Mouse (Mus musculus) midbrain, embryonic 16.5 days (tissue): ENCODE results near the gene Krtap17-1. TPM values are rescaled to one million over a fixed set of nuclear protein-coding genes. Genes with fewer than 3 reads are reported as not detected.

Experiments
- ATAC-seq: fragments of 200-750 bp; cut with Nextera tagmentation; 2 replicates; pipeline ENCODE4 v1.8.0; 2017; ENCODE audit warnings: moderate TSS enrichment
- H3K27ac ChIP-seq: fragments of 300-500 bp; sonication (generic); 2 replicates; pipeline ENCODE4 v1.5.1; 2014; ENCODE audit warnings: mild to moderate bottlenecking, low read length, mixed read lengths
- H3K27me3 ChIP-seq: fragments of 300-500 bp; sonication (generic); 2 replicates; pipeline ENCODE4 v1.6.1; 2014; ENCODE audit warnings: low read depth, low read length, mixed read lengths; ENCODE audit not compliant: control insufficient read depth, insufficient read depth
- H3K36me3 ChIP-seq: fragments of 300-500 bp; sonication (generic); 2 replicates; pipeline ENCODE4 v1.6.1; 2014; ENCODE audit warnings: mild to moderate bottlenecking, low read length, moderate library complexity, mixed read lengths; ENCODE audit not compliant: control insufficient read depth, insufficient read depth
- H3K4me1 ChIP-seq: fragments of 300-500 bp; sonication (generic); 2 replicates; pipeline ENCODE4 v1.6.1; 2014; ENCODE audit warnings: mild to moderate bottlenecking, low read length, mixed read lengths; ENCODE audit not compliant: control insufficient read depth, insufficient read depth
- H3K4me2 ChIP-seq: fragments of 300-500 bp; sonication (generic); 2 replicates; pipeline ENCODE4 v1.6.1; 2014; ENCODE audit warnings: mild to moderate bottlenecking, low read length, mixed read lengths
- H3K4me3 ChIP-seq: fragments of 300-500 bp; sonication (generic); 2 replicates; pipeline ENCODE4 v1.5.1; 2014; ENCODE audit warnings: low read depth, mild to moderate bottlenecking, low read length, moderate library complexity, mixed read lengths
- H3K9ac ChIP-seq: fragments of 300-500 bp; sonication (generic); 2 replicates; pipeline ENCODE4 v1.6.1; 2014; ENCODE audit warnings: low read depth, low read length, mixed read lengths
- H3K9me3 ChIP-seq: fragments of 300-500 bp; sonication (generic); replicated peaks from 2 replicates; pipeline ENCODE4 v1.6.1; 2014; ENCODE audit warnings: mild to moderate bottlenecking, low read length, mixed read lengths; ENCODE audit not compliant: control insufficient read depth, poor library complexity, severe bottlenecking
- WGBS: fragments of 180-500 bp; shearing (Covaris S2); extraction: QIAGEN DNeasy Blood & Tissue Kit; methylation state at CpG from one replicate; pipeline ENCODE4 v1.1.7; 2014; 5-methylcytosine and 5-hydroxymethylcytosine counted together
- polyA plus RNA-seq: library from polyadenylated mRNA; unstranded; fragments of >200 nt; fragmentation: Nextera tagmentation; extraction: Ambion mirVana; gene quantifications from 2 replicates; pipeline ENCODE4 v1.2.1, GENCODE M21; 2015

Gene Krtap17-1
- polyA plus RNA-seq, 1 experiment from 2014 or later: 0.84 TPM

- Histone ChIP-seq H3K27me3 (no peaks in the 10 kb centered on the region), H3K4me3 (no peak overlapping the region), H3K4me2 (no peak overlapping the region), H3K9ac (no peak overlapping the region), H3K27ac (no peak overlapping the region), H3K4me1 (no peaks in the 10 kb centered on the region), H3K9me3 (no peaks in the 10 kb centered on the region), H3K36me3 (no peaks in the 10 kb centered on the region)
- ATAC-seq: no peak
- WGBS: 59% methylated on average over 3 of the region's 3 CpGs
Measured at GRCm38 (mm10) chr11:100006624-100007023, 12.8 kb upstream of the Krtap17-1 start.

GRCm38 (mm10) chr11:100005905-100006304 lies 12.1 kb upstream of the Krtap17-1 start:
- Histone ChIP-seq H3K4me1 (no peaks in the 10 kb centered on the region), H3K27ac (no peak overlapping the region), H3K9ac (no peak overlapping the region), H3K36me3 (no peaks in the 10 kb centered on the region), H3K27me3 (no peaks in the 10 kb centered on the region), H3K4me3 (no peak overlapping the region), H3K9me3 (no peaks in the 10 kb centered on the region), H3K4me2 (no peak overlapping the region)
- 92% methylated on average over 8 of the region's 8 CpGs for WGBS
- ATAC-seq: no peak

GRCm38 (mm10) chr11:100004846-100005245 lies 11.1 kb upstream of the Krtap17-1 start:
- 24% methylated on average over 6 of the region's 6 CpGs for WGBS

GRCm38 (mm10) chr11:99999091-99999490 lies 5.3 kb upstream of the Krtap17-1 start:
- Histone ChIP-seq H3K27me3 (no peaks in the 10 kb centered on the region), H3K36me3 (no peaks in the 10 kb centered on the region), H3K4me1 (no peaks in the 10 kb centered on the region), H3K4me2 (no peak overlapping the region), H3K9ac (no peak overlapping the region), H3K27ac (no peak overlapping the region), H3K4me3 (no peak overlapping the region), H3K9me3 (no peaks in the 10 kb centered on the region)
- ATAC-seq: no peak
- WGBS: 93% methylated on average over 7 of the region's 7 CpGs

More at GRCm38 (mm10) chr11:100004846-100005245, 11.1 kb upstream of the Krtap17-1 start:
- Histone ChIP-seq H3K9ac (no peak overlapping the region), H3K27ac (no peak overlapping the region), H3K36me3 (no peaks in the 10 kb centered on the region), H3K4me2 (no peak overlapping the region), H3K9me3 (no peaks in the 10 kb centered on the region), H3K4me1 (no peaks in the 10 kb centered on the region), H3K4me3 (no peak overlapping the region), H3K27me3 (no peaks in the 10 kb centered on the region)
- no peak for ATAC-seq

- 0 out of 2 replicates have a peak, but pooled peaks cover 4% of the 10 kb centered on the region for H3K4me1 ChIP-seq
- 73% methylated on average over 4 of the region's 4 CpGs for WGBS
- H3K27ac ChIP-seq: no peak overlapping the region
- no peaks in the 10 kb centered on the region for H3K36me3 ChIP-seq
- no peaks in the 10 kb centered on the region for H3K9me3 ChIP-seq
- no peak overlapping the region for H3K4me3 ChIP-seq
- H3K9ac ChIP-seq: no peak overlapping the region
- no peak for ATAC-seq
- no peaks in the 10 kb centered on the region for H3K27me3 ChIP-seq
- H3K4me2 ChIP-seq: no peak overlapping the region
Measured at GRCm38 (mm10) chr11:99994384-99994661, 529 bp upstream of the Krtap17-1 start.

GRCm38 (mm10) chr11:99990571-99990970 lies 3.2 kb downstream of the Krtap17-1 start:
- Histone ChIP-seq H3K4me1 (0 out of 2 replicates have a peak, but pooled peaks cover 4% of the 10 kb centered on the region), H3K9ac (no peak overlapping the region), H3K36me3 (no peaks in the 10 kb centered on the region), H3K4me2 (no peak overlapping the region), H3K9me3 (no peaks in the 10 kb centered on the region), H3K27ac (no peak overlapping the region), H3K4me3 (no peak overlapping the region), H3K27me3 (no peaks in the 10 kb centered on the region)
- 53% methylated on average over 3 of the region's 3 CpGs for WGBS
- ATAC-seq: no peak

GRCm38 (mm10) chr11:99989881-99990405 lies 3.9 kb downstream of the Krtap17-1 start:
- WGBS: 90% methylated on average over 6 of the region's 6 CpGs
- H3K4me1 ChIP-seq: 0 out of 2 replicates have a peak, but pooled peaks cover 4% of the 10 kb centered on the region
- ATAC-seq: no peak

GRCm38 (mm10) chr11:99988530-99988929 lies 5.3 kb downstream of the Krtap17-1 start:
- Histone ChIP-seq H3K4me1 (0 out of 2 replicates have a peak, but pooled peaks cover 4% of the 10 kb centered on the region), H3K9ac (no peak overlapping the region), H3K27me3 (no peaks in the 10 kb centered on the region), H3K4me2 (no peak overlapping the region), H3K4me3 (no peak overlapping the region), H3K9me3 (no peaks in the 10 kb centered on the region), H3K27ac (no peak overlapping the region), H3K36me3 (no peaks in the 10 kb centered on the region)
- no peak for ATAC-seq
- WGBS: 94% methylated on average over 3 of the region's 3 CpGs

More at GRCm38 (mm10) chr11:99989881-99990405, 3.9 kb downstream of the Krtap17-1 start:
- no peaks in the 10 kb centered on the region for H3K36me3 ChIP-seq
- H3K27ac ChIP-seq: no peak overlapping the region
- H3K9ac ChIP-seq: no peak overlapping the region
- H3K27me3 ChIP-seq: no peaks in the 10 kb centered on the region
- no peaks in the 10 kb centered on the region for H3K9me3 ChIP-seq
- no peak overlapping the region for H3K4me2 ChIP-seq
- no peak overlapping the region for H3K4me3 ChIP-seq

- Histone ChIP-seq H3K27me3 (no peaks in the 10 kb centered on the region), H3K9ac (no peak within 1 kb of the TSS), H3K9me3 (no peaks in the 10 kb centered on the region), H3K4me2 (no peak within 1 kb of the TSS), H3K36me3 (no peaks in the 10 kb centered on the region), H3K4me1 (0 out of 2 replicates have a peak, but pooled peaks cover 4% of the 10 kb centered on the region), H3K27ac (peak within 1 kb of the TSS; percentile 33), H3K4me3 (no peak within 1 kb of the TSS)
- ATAC-seq: 0 out of 2 replicates have a peak, but pooled peaks have one; percentile 28
- WGBS: 84% methylated on average over 8 of the region's 8 CpGs
Measured at GRCm38 (mm10) chr11:99986180-99986647, 7.6 kb downstream of the Krtap17-1 start, which contains the start of gene Krtap16-1. Krtap16-1 (minus strand) TSS chr11:99986597.
